Mouse (Mus musculus) embryonic facial prominence, embryonic 10.5 days (tissue): ENCODE measurements around the gene Fopnl. TPM values are rescaled to one million over a fixed set of nuclear protein-coding genes. Genes with fewer than 3 reads are reported as not detected.

ENCODE experiments used
- DNase-seq: peaks from one replicate; pipeline ENCODE4 v3.0.0-alpha.2; 2017; ENCODE audit warnings: low spot score
- H3K27ac ChIP-seq: fragments of 300-500 bp; sonication (generic); replicated peaks from 2 replicates; pipeline ENCODE4 v1.5.1; 2016; ENCODE audit warnings: mild to moderate bottlenecking
- H3K27me3 ChIP-seq: fragments of 300-500 bp; sonication (generic); replicated peaks from 2 replicates; pipeline ENCODE4 v1.6.1; 2016; ENCODE audit warnings: low read depth, mild to moderate bottlenecking; ENCODE audit not compliant: poor library complexity, severe bottlenecking
- H3K36me3 ChIP-seq: fragments of 300-500 bp; sonication (generic); replicated peaks from 2 replicates; pipeline ENCODE4 v1.6.1; 2016; ENCODE audit warnings: mild to moderate bottlenecking, moderate library complexity
- H3K4me1 ChIP-seq: fragments of 300-500 bp; sonication (generic); 2 replicates; pipeline ENCODE4 v1.6.1; 2016
- H3K4me3 ChIP-seq: fragments of 300-500 bp; sonication (generic); 2 replicates; pipeline ENCODE4 v1.5.1; 2016; ENCODE audit warnings: mild to moderate bottlenecking, moderate library complexity
- H3K9me3 ChIP-seq: fragments of 300-500 bp; sonication (generic); 2 replicates; pipeline ENCODE4 v1.6.1; 2016; ENCODE audit warnings: mild to moderate bottlenecking
- WGBS: fragments of 180-500 bp; shearing (Covaris S2); methylation state at CpG from one replicate; pipeline ENCODE4 v1.1.7; 2016; 5-methylcytosine and 5-hydroxymethylcytosine counted together
- polyA plus RNA-seq: library from polyadenylated mRNA; unstranded; fragments of >200 nt; fragmentation: Nextera tagmentation; extraction: Ambion mirVana; gene quantifications from 2 replicates; pipeline ENCODE4 v1.2.1, GENCODE M21; 2016

The Fopnl gene
- polyA plus RNA-seq, 1 experiment from 2014 or later, result 151 TPM

GRCm38 (mm10) chr16:14351571-14351970 is 34.4 kb upstream of the Fopnl start:
- Histone ChIP-seq H3K27me3 (no peaks in the 10 kb centered on the region), H3K4me3 (no peak overlapping the region), H3K36me3 (no peaks in the 10 kb centered on the region), H3K9me3 (no peaks in the 10 kb centered on the region), H3K27ac (no peak overlapping the region), H3K4me1 (no peaks in the 10 kb centered on the region)
- no peak for DNase-seq

DNA sequence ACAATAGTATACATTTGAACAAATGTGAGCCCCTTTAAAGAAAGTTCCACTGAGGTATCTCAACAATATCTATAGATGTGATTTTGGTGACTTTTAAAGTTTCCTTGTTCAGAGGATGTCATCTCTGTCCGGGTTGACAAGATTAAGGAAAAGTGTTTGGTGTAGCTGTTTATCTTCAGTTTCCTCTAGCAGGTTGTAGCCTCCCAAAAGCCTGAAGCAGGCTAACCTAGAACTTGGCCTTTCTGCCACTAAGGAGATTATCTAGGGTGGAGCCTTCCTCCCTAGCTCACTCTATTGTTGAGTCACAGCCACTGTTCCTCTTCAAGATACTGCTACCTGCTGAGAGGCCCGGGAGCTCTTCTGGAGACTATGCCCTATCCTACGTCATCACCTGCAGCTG is 27.8 kb upstream of the Fopnl start:
- Histone ChIP-seq H3K4me1 (no peaks in the 10 kb centered on the region), H3K9me3 (no peaks in the 10 kb centered on the region), H3K36me3 (no peaks in the 10 kb centered on the region), H3K27me3 (no peaks in the 10 kb centered on the region), H3K4me3 (no peak overlapping the region), H3K27ac (no peak overlapping the region)
- 82% methylated on average over 3 of the region's 3 CpGs for WGBS
- no peak for DNase-seq

GRCm38 (mm10) chr16:14328156-14328555 is 11.0 kb upstream of the Fopnl start:
- Histone ChIP-seq H3K4me3 (no peak overlapping the region), H3K27ac (no peak overlapping the region), H3K4me1 (no peaks in the 10 kb centered on the region), H3K36me3 (no peaks in the 10 kb centered on the region), H3K9me3 (no peaks in the 10 kb centered on the region), H3K27me3 (no peaks in the 10 kb centered on the region)
- WGBS, result 71% methylated on average over 1 of the region's 1 CpGs
- no peak for DNase-seq

GRCm38 (mm10) chr16:14320494-14320893 is 3.3 kb upstream of the Fopnl start:
- Histone ChIP-seq H3K4me3 (no peak overlapping the region), H3K27me3 (no peaks in the 10 kb centered on the region), H3K9me3 (no peaks in the 10 kb centered on the region), H3K4me1 (peaks cover 10% of the 10 kb centered on the region), H3K27ac (no peak overlapping the region), H3K36me3 (no peaks in the 10 kb centered on the region)
- 54% methylated on average over 1 of the region's 1 CpGs for WGBS
- DNase-seq, result no peak

DNA sequence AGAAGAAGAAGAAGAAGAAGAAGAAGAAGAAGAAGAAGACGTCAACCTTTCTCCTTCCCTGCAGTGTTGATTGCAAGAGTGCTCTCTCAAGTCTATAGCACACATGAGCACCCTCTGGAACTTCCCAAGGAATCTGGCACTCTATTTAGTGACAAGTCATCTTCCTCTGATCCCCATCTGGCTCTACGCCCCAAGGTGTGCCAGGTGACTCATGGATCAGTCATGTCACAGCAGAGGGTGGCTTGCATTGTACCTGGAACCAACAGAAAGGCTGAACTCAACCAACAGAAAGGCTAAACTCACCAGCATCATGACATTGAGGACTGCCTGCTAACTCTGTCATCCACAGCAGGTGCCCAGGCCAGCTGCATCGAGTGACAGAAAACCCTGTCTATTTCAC is 2.5 kb upstream of the Fopnl start:
- Histone ChIP-seq H3K4me3 (no peak overlapping the region), H3K4me1 (peaks cover 10% of the 10 kb centered on the region), H3K27ac (no peak overlapping the region), H3K9me3 (no peaks in the 10 kb centered on the region), H3K36me3 (peaks cover 2% of the 10 kb centered on the region; the same call in 1 of the 2 replicates), H3K27me3 (no peaks in the 10 kb centered on the region)
- 92% methylated on average over 3 of the region's 3 CpGs for WGBS
- DNase-seq, result no peak

DNA sequence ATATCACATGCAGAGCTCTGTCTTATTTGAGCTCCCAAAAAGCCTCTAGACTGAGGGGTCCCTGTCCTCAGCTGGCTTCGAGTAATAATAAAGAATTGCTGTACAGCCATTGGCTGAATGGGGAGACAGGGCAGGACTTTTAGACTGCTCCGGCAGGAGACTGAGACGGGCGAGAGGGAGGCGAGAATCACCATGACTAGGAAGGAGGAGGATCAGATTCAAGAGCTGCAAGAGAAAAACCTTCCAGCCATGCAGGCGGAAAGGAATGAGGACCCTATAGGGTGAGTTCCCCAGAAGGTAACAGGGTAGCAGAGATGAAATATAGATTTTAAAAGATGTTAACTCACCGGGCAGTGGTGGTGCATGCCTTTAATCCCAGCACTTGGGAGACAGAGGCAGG is 4.3 kb downstream of the Fopnl start:
- DNase-seq, result no peak
- Histone ChIP-seq H3K4me3 (no peak overlapping the region), H3K27me3 (no peaks in the 10 kb centered on the region), H3K9me3 (no peaks in the 10 kb centered on the region), H3K4me1 (peaks cover 10% of the 10 kb centered on the region), H3K27ac (no peak overlapping the region), H3K36me3 (peaks cover 66% of the 10 kb centered on the region)
- 93% methylated on average over 7 of the region's 7 CpGs for WGBS

DNA sequence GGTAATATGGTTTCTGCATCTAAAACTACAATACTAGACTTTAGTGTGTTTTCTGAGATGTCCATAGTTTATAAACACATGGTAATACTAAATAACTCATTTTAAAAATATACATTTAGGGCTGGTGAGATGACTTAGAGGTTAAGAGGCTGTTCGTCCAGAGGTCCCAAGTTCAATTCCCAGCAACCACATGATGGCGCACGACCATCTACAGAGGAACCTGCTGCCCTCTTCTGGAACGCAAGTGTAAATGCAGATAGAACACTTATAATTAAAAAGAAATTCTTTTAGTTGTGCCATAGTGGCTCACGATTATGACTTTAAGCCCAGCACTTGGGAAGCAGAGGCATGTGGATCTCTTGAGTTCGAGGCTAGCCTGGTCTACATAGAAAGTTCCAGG is 5.8 kb downstream of the Fopnl start:
- DNase-seq, result peak; percentile 45
- no peaks in the 10 kb centered on the region for H3K9me3 ChIP-seq
- no peak overlapping the region for H3K4me3 ChIP-seq
- peaks cover 81% of the 10 kb centered on the region for H3K36me3 ChIP-seq
- H3K27ac ChIP-seq, result no peak overlapping the region
- WGBS, result 50% methylated on average over 6 of the region's 6 CpGs
- no peaks in the 10 kb centered on the region for H3K27me3 ChIP-seq
- H3K4me1 ChIP-seq, result peaks cover 9% of the 10 kb centered on the region

DNA sequence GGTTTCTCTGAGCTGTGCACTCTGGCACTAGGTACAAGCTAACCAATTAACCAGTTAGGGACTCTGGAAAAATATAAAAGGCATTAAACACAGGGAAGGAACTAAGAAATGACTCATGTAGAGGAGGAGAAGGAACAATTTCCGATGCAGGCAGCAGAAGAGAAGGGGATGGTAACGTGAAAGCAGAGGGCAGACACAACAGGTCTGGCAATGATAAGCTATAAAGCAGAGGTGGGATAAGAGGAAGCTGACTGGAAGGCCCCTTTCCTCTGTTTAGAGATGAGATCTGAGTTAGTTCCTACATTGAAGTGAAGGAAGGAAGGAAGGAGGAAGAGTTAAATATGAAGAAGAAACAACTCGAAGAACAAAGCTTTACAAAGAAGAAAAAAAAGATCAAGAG is 7.4 kb downstream of the Fopnl start:
- Histone ChIP-seq H3K9me3 (no peaks in the 10 kb centered on the region), H3K4me1 (no peaks in the 10 kb centered on the region), H3K36me3 (peaks cover 92% of the 10 kb centered on the region), H3K4me3 (no peak overlapping the region), H3K27ac (no peak overlapping the region), H3K27me3 (no peaks in the 10 kb centered on the region)
- DNase-seq, result no peak
- WGBS, result 91% methylated on average over 3 of the region's 3 CpGs

DNA sequence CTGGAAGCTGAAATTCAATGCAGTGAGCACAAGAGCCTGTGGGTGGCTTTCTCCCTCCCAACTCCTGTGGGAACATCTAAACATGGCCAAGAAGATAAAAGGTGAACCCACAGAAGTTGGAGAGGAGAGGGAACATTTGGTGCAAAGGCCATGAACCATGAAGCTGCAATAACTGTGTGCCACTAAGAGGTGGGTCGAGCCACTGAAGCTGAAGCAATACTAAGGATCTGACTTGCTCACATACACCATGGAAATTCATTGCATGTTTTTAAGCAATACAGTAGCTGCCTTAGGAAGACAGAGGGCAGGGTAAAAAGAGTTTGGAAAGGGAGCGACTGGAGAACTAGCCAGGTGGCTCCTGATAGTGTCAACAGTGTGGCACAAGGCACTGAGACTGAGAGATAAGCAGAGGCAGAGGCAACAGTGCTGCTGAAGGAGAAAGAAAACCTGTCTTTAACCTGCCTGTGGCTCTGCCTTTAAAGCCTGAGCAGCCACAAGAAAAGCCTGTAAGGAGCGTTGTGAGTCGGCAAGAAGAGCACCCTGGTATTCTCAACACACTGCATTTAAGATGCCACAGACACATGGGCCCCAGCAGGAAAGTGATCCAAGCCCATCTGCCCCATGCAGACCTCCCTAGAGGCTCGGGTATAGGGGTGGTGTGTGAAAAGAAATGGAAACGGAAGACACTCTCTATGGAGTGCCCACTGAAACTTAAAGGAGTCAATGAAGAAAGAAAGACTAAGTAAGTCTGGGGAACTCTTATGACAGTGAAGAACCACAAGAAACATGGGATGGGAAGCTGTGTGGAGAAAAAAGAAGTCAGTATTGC is 8.7 kb downstream of the Fopnl start:
- no peaks in the 10 kb centered on the region for H3K4me1 ChIP-seq
- no peaks in the 10 kb centered on the region for H3K27me3 ChIP-seq
- WGBS, result 87% methylated on average over 6 of the region's 6 CpGs
- no peak overlapping the region for H3K27ac ChIP-seq
- H3K9me3 ChIP-seq, result no peaks in the 10 kb centered on the region
- no peak for DNase-seq
- H3K4me3 ChIP-seq, result no peak overlapping the region
- peaks cover 91% of the 10 kb centered on the region for H3K36me3 ChIP-seq

DNA sequence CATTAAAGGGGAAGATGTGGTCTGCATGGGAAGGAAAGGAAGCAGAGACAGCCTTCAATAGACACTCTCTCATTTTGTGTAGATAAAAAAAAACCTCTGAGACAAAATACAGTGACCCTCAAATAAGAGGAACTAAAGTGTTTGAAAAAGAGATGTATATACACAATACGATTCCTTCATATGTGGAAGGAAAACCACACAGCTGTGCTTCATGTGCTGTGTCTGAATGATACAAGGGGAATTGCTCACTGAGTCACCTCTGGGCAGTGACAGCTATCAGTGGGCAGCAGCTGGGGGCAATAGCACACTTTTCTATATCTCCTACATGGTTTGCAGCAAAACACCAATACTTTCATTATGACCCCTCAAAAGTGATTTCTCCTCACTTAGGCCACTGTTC is 9.8 kb downstream of the Fopnl start:
- Histone ChIP-seq H3K4me1 (no peaks in the 10 kb centered on the region), H3K27me3 (no peaks in the 10 kb centered on the region), H3K36me3 (peaks cover 91% of the 10 kb centered on the region), H3K9me3 (no peaks in the 10 kb centered on the region), H3K27ac (no peak overlapping the region), H3K4me3 (no peak overlapping the region)
- WGBS, result 89% methylated on average over 1 of the region's 1 CpGs
- no peak for DNase-seq

DNA sequence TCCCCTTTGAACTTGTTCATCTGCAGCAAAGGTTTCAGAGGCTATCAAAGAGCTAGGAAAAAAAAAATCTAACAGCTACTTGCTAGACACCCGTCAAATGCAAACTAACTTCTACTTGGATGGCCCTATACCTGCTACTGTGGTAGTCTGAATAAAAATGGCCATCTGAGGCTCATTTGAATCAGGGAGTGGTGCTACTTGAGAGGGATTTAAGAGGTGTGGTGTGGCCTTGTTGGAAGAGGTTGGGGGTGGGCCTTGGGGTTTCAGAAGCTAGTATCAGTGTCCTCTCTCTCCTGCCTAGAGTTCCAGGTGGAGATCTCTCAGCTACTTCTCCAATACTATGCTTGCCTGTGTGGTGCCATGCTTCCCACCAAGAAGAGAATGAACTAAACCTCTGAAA is 10.8 kb downstream of the Fopnl start:
- Histone ChIP-seq H3K9me3 (no peaks in the 10 kb centered on the region), H3K36me3 (peaks cover 91% of the 10 kb centered on the region), H3K27ac (no peak overlapping the region), H3K4me3 (no peak overlapping the region), H3K4me1 (no peaks in the 10 kb centered on the region), H3K27me3 (no peaks in the 10 kb centered on the region)
- DNase-seq, result no peak
- 95% methylated on average over 1 of the region's 1 CpGs for WGBS

- 93% methylated on average over 3 of the region's 3 CpGs for WGBS
- H3K4me1 ChIP-seq, result no peaks in the 10 kb centered on the region
- no peaks in the 10 kb centered on the region for H3K9me3 ChIP-seq
- no peaks in the 10 kb centered on the region for H3K27me3 ChIP-seq
- H3K36me3 ChIP-seq, result peaks cover 91% of the 10 kb centered on the region
- no peak overlapping the region for H3K4me3 ChIP-seq
- no peak overlapping the region for H3K27ac ChIP-seq
- no peak for DNase-seq
Observed at GRCm38 (mm10) chr16:14304791-14305190, 12.4 kb downstream of the Fopnl start.

DNA sequence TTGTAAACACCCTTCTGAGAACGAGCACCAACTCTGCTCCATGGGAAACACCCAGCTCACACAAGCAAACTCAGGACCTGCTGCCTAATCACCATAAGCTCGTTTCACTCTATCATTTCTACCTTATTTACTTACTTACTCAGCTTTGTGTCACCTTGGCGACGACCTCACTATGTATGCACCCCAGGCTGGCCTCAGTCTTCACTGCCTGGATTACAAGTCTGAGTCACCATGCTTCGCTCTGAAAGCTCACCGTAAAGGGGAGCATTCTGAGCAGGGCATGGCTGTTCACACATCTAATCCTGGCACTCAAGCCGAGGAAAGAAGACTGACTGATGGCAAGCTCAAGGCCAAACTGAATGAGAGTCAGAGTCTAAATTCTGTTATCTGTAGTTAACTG is 13.5 kb downstream of the Fopnl start:
- H3K36me3 ChIP-seq, result peaks cover 93% of the 10 kb centered on the region

More for the DNA sequence above, 13.5 kb downstream of the Fopnl start:
- H3K4me3 ChIP-seq, result no peak overlapping the region
- no peaks in the 10 kb centered on the region for H3K27me3 ChIP-seq
- WGBS, result 84% methylated on average over 7 of the region's 7 CpGs
- no peak overlapping the region for H3K27ac ChIP-seq
- H3K4me1 ChIP-seq, result no peaks in the 10 kb centered on the region
- DNase-seq, result no peak
- H3K9me3 ChIP-seq, result no peaks in the 10 kb centered on the region
